ENCODE assay signal across 14 mouse cellular contexts in the genomic region with DNA sequence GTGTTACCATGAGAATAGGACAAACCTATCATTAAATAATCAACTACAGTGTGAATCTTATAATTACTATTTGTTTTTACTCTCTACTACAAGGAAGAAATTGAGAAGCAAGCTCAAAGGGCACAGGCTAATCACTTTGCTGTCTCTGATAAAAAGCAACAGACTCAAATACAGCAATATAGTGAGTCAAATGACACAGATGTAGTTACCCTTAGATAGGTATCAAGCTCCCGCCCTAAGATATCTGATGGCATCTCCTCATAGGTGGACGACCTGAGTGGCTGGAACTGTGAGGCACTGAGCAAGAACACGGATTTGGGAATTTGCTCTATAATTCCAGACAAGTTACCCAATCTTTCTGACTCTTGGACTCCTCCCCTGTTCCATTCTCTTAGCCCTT.
"Had no signal": no experiment of that assay in that cellular context is flagged by ENCODE, and none has a peak within 500 bp of the region (broad histone marks: within the 10 kb centered on the region; RNA-seq: fewer than 3 reads in every experiment).

No protein-coding gene starts in this region.

- H3K9ac ChIP-seq: lung, embryonic 14.5 days; midbrain, embryonic 12.5 days; midbrain, embryonic 15.5 days; neural tube, embryonic 12.5 days; stomach, embryonic 15.5 days had no signal

- H3K4me3 ChIP-seq: megakaryocyte, embryonic 14.5 days; midbrain, embryonic 12.5 days; midbrain, embryonic 15.5 days; neural tube, embryonic 12.5 days; stomach, embryonic 15.5 days had no signal

- ATAC-seq: midbrain, embryonic 15.5 days had no signal

- H3K4me2 ChIP-seq: lung, embryonic 14.5 days; midbrain, embryonic 12.5 days; midbrain, embryonic 15.5 days; stomach, embryonic 15.5 days had no signal

- H3K4me1 ChIP-seq: megakaryocyte, embryonic 14.5 days; neural tube, embryonic 12.5 days; stomach, embryonic 15.5 days had no signal

- H3K36me3 ChIP-seq: midbrain, embryonic 12.5 days; midbrain, embryonic 15.5 days; neural tube, embryonic 12.5 days; stomach, embryonic 15.5 days had no signal

- H3K27ac ChIP-seq: midbrain, embryonic 12.5 days; midbrain, embryonic 15.5 days; neural tube, embryonic 12.5 days; stomach, embryonic 15.5 days; stomach, postnatal 0 days had no signal

- H3K9me3 ChIP-seq: midbrain, embryonic 12.5 days; midbrain, embryonic 15.5 days; neural tube, embryonic 12.5 days; stomach, embryonic 15.5 days had no signal

- DNase-seq: lung, adult 18-20 months; lung, embryonic 14.5 days; lung, postnatal 10 days; lung, postnatal 4 days; right cerebral cortex, postnatal 14 days; thymus, adult 2 months; thymus, postnatal 25 days; thymus, postnatal 4 days had no signal

- H3K27me3 ChIP-seq: megakaryocyte, embryonic 14.5 days; midbrain, embryonic 12.5 days; midbrain, embryonic 15.5 days; neural tube, embryonic 12.5 days; stomach, embryonic 15.5 days had no signal
